Mouse (Mus musculus) R1 (cell line): ENCODE results near the gene Kif27.

Source experiments
- DNase-seq: peaks from one replicate; pipeline ENCODE4 v3.0.0-alpha.2; 2018; ENCODE audit warnings: low read depth, low spot score

The Kif27 gene

DNA sequence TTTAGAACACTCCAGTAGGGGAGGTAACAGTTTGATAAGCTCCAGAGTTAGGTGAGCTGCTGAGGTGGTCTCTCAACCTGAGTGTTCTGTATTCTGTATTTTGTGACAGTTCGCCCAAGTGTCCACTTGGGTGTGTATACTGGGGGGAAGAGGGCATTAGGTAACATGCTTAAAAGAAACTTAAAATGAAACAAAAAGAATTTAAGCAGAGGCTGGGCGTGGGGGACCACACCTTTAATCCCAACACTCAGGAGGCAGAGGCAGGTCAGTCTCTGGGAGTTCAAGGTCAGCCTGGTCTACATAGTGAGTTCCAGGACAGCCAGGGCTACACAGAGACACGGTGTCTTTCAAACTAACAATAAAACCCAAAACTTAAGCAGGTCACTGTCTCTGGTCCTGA lies 78.4 kb downstream of the Kif27 start:
- DNase-seq = peak; percentile 70

GRCm38 (mm10) chr13:58276256-58276655 lies 82.7 kb downstream of the Kif27 start:
- no peak for DNase-seq

- no peak for DNase-seq
These were observed 83.3 kb downstream of the Kif27 start, which contains the start of gene Gkap1 for GRCm38 (mm10) chr13:58275599-58275998. TSS of gene Gkap1 (minus strand) at chr13:58275699.

DNA sequence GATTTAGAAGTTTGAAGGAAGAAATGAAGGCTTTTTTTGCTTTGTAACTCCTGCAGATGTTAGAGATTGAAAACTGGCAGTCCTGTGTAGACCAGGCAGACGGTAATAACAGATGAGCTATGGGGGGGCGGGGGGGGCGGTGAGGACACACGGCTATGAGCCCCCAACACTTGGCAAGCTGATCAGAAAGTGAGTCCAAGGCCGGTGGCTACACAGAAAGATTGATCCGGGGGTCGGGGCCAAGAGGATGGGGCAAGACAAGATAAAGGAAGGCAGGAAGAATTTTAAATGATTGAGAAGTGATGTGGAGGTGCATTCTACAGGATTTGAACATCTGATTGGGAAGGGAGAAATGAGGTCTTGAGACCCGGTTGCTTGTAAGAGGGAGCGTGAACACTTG lies 83.8 kb downstream of the Kif27 start:
- no peak for DNase-seq

GRCm38 (mm10) chr13:58274259-58274991 lies 84.5 kb downstream of the Kif27 start:
- peak; percentile 76 for DNase-seq

DNA sequence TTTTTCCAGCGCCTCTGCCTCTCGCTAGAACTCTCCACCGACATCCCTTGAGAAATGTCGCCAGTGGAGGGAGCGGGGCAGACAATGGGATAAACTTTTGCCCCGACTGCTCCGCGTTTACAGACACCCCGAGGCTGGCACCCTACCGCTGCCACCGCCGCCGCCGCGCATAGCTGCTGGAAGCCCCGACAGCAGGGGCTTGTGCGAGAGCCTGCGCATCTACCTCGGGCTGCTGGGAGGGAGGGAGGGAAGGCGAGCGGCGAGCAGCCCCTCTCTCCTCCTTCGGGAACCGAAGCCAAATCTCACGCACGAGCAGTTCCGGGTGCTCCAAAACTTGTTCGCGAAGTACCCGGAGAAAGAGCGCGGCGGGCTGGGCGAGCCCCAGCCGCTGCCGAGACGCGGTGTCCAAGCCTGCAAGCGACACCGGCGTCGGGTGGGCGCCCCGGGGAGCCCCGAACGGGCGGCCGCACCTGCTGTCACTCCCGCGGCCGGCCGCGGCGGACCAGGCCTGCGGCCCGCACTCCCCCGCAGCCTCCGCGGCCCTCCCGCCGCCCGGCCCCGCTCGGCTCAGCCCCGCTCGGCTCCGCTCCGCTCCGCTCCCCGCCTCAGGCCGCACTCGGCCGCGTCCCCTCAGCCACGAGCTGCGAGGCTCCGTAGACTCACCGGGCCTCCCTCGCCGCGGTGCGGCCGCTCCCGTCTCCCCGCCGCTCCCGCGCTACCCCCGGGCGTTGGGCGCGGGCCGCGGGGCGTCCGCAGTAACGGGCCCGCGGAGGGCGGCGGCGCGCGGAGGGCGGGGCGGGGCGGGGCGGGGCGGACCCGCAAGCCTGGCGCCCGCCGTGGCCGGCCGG lies 85.3 kb downstream of the Kif27 start:
- peak; percentile 70 for DNase-seq

GRCm38 (mm10) chr13:58266864-58267263 lies 92.1 kb downstream of the Kif27 start:
- DNase-seq = no peak

DNA sequence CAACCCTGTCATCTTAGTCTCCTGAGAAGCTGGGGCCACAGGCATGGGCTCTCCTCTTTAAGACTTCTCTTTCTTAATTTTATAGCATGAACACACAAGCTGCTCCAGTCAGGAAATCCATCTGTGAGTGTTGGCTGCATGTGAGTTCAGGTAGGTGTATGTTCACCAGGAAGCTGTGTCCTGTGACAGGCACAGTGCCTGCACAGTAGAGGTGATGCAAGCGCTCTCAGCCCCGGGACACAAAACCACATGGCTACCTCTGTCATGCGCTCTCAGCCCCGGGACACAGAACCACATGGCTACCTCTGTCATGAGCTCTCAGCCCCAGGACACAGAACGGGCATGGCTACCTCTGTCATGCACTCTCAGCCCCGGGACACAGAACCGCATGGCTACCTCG lies 95.4 kb downstream of the Kif27 start:
- DNase-seq = no peak

- DNase-seq = no peak
These were observed 97.2 kb downstream of the Kif27 start for GRCm38 (mm10) chr13:58261674-58262073.

GRCm38 (mm10) chr13:58253268-58253667 lies 105.7 kb downstream of the Kif27 start:
- peak; percentile 41 for DNase-seq

GRCm38 (mm10) chr13:58248957-58249356 lies 110.0 kb downstream of the Kif27 start:
- no peak for DNase-seq
